Mouse (Mus musculus): ENCODE data around the gene Ablim2.

Gene Ablim2

GRCm38 (mm10) chr5:35815051-35815450 is 57.4 kb downstream of the Ablim2 start:
- no peak for DNase-seq (ENCODE audit: low spot score)

- DNase-seq (ENCODE audit: low spot score): no peak
These were observed 59.6 kb downstream of the Ablim2 start for GRCm38 (mm10) chr5:35817266-35817665.

GRCm38 (mm10) chr5:35817882-35818281 is 60.2 kb downstream of the Ablim2 start:
- DNase-seq (ENCODE audit: low spot score): no peak

GRCm38 (mm10) chr5:35822721-35823120 is 65.0 kb downstream of the Ablim2 start:
- no peak for DNase-seq (ENCODE audit: low spot score)

GRCm38 (mm10) chr5:35826465-35826864 is 68.8 kb downstream of the Ablim2 start:
- DNase-seq (ENCODE audit: low spot score): no peak

GRCm38 (mm10) chr5:35827075-35827474 is 69.4 kb downstream of the Ablim2 start:
- DNase-seq (ENCODE audit: low spot score): no peak

GRCm38 (mm10) chr5:35827856-35828255 is 70.2 kb downstream of the Ablim2 start:
- no peak for DNase-seq (ENCODE audit: low spot score)

- no peak for DNase-seq (ENCODE audit: low spot score)
These were observed 72.4 kb downstream of the Ablim2 start for GRCm38 (mm10) chr5:35830101-35830500.

- DNase-seq (ENCODE audit: low spot score): no peak
These were observed 76.2 kb downstream of the Ablim2 start for GRCm38 (mm10) chr5:35833881-35834280.

- DNase-seq (ENCODE audit: low spot score): no peak
These were observed 79.3 kb downstream of the Ablim2 start for GRCm38 (mm10) chr5:35836992-35837391.

GRCm38 (mm10) chr5:35839262-35839661 is 81.6 kb downstream of the Ablim2 start:
- DNase-seq (ENCODE audit: low spot score): no peak

- DNase-seq (ENCODE audit: low spot score): no peak
These were observed 93.8 kb downstream of the Ablim2 start for GRCm38 (mm10) chr5:35851485-35851884.

- DNase-seq (ENCODE audit: low spot score): no peak
These were observed 95.8 kb downstream of the Ablim2 start for GRCm38 (mm10) chr5:35853463-35853862.

- no peak for DNase-seq (ENCODE audit: low spot score)
These were observed 98.6 kb downstream of the Ablim2 start for GRCm38 (mm10) chr5:35856245-35856644.

- DNase-seq (ENCODE audit: low spot score): peak; percentile 27
These were observed 100.4 kb downstream of the Ablim2 start for GRCm38 (mm10) chr5:35858069-35858468.

GRCm38 (mm10) chr5:35861456-35861855 is 103.8 kb downstream of the Ablim2 start:
- no peak for DNase-seq (ENCODE audit: low spot score)

GRCm38 (mm10) chr5:35869973-35870372 is 112.3 kb downstream of the Ablim2 start:
- no peak for DNase-seq (ENCODE audit: low spot score)

GRCm38 (mm10) chr5:35870408-35871012 is 112.8 kb downstream of the Ablim2 start:
- DNase-seq (ENCODE audit: low spot score): peak; percentile 35

GRCm38 (mm10) chr5:35873382-35873781 is 115.7 kb downstream of the Ablim2 start:
- DNase-seq (ENCODE audit: low spot score): no peak

- DNase-seq (ENCODE audit: low spot score): no peak
These were observed 118.6 kb downstream of the Ablim2 start for GRCm38 (mm10) chr5:35876236-35876635.

- no peak for DNase-seq (ENCODE audit: low spot score)
These were observed 121.5 kb downstream of the Ablim2 start for GRCm38 (mm10) chr5:35879199-35879598.

GRCm38 (mm10) chr5:35882391-35882790 is 124.7 kb downstream of the Ablim2 start:
- DNase-seq (ENCODE audit: low spot score): no peak

GRCm38 (mm10) chr5:35884262-35884661 is 126.6 kb downstream of the Ablim2 start:
- no peak for DNase-seq (ENCODE audit: low spot score)

- no peak for DNase-seq (ENCODE audit: low spot score)
These were observed 127.0 kb downstream of the Ablim2 start for GRCm38 (mm10) chr5:35884689-35885088.
